Mouse (Mus musculus): ENCODE results near the gene Lrrc75b.

DNA sequence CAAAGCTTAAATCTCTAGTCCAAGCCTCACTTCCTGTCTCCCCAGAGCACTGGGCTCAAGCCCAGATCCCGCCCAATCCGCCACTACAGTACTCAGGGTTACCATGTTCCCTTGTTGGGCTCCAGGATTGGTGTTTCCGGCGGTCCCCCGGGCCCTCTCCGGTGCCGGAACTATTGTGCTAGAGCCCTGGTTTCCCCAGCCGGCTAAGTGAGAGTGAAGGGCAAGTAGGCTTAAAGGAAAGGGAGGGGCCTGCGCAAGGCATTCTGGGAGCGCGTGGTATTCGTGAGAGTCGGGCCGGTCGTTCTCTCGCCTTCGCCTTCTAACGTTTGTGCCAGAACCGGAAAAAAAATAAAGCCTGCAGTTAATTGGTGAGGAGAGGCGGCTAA, 42.4 kb downstream of the Lrrc75b start, which contains the start of gene Gucd1:
- TF ChIP-seq POLR2A (IDR thresholded peaks at IDR 0.05; ENCODE audit: low read depth, low read length) (peak; percentile 70; the same call in 1 of the 2 replicates), CTCF (IDR thresholded peaks at IDR 0.05; ENCODE audit: extremely low read depth, insufficient read length, insufficient replicate concordance, low read depth, low read length) (peak; percentile 8; the same call in 1 of the 2 replicates)

All from small intestine, adult 2 months (tissue).